Mouse (Mus musculus): ENCODE measurements around the gene Ube2m. TPM values are rescaled to one million over a fixed set of nuclear protein-coding genes. Genes with fewer than 3 reads are reported as not detected.
A peak's percentile ranks its signal among the peaks of the same experiment; 100 is the strongest.

Gene Ube2m
- polyA plus RNA-seq, 1 experiment, result 22.8 TPM

DNA sequence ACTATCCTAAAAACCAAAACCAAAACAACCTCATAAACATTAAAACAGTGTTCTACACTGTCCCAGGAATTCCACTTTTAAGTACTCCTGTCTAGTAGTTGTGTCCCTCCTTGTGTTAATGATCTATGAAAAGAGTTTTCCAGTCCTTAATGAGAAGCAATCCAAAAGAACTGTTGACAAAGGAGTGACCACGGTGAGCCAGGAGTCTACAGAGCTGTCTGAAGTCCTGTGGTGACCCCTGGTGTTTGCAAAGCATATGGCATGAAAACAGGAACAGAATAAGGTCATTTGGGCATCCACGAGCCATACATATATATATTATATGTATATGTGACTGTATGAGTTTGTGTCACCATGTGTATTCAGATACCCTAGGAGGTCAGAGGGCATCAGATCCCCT is 8.0 kb upstream of the Ube2m start:
- TF ChIP-seq GATA1 (IDR thresholded peaks at IDR 0.05; ENCODE audit: low read length) (no peak), TAL1 (IDR thresholded peaks at IDR 0.05; ENCODE audit: low read length) (no peak)
- Histone ChIP-seq H3K4me1 (ENCODE audit: control insufficient read depth) (peaks cover 17% of the 10 kb centered on the region), H3K27me3 (ENCODE audit: control insufficient read depth) (peaks cover 50% of the 10 kb centered on the region), H3K9me3 (ENCODE audit: control insufficient read depth, low read length) (peaks cover 20% of the 10 kb centered on the region), H3K36me3 (ENCODE audit: control insufficient read depth) (no peaks in the 10 kb centered on the region; the same call in 1 of the 2 replicates), H3K4me3 (replicated peaks) (no peak overlapping the region)

DNA sequence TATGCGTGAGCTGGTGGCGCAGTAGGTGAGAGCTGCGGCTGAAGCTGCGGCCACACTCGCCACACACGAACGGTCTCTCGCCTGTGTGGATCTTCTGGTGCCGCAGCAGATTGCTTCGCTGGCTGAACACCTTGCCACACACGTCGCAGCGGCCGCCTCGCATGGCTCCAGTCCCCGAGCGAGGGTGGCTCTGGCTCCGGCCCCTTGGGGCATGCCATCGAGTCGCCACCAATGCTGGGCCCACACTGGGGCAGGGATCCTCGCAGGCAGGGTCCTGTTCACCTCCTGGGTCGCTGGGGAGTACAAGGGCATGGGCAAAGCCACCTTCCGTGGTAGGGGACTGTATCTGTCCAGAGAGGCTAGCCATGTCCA is 6.2 kb upstream of the Ube2m start:
- peaks cover 20% of the 10 kb centered on the region for H3K9me3 ChIP-seq (ENCODE audit: control insufficient read depth, low read length)
- peaks cover 20% of the 10 kb centered on the region for H3K4me1 ChIP-seq (ENCODE audit: control insufficient read depth)
- TF ChIP-seq TAL1 (IDR thresholded peaks at IDR 0.05; ENCODE audit: low read length) (no peak), GATA1 (IDR thresholded peaks at IDR 0.05; ENCODE audit: low read length) (no peak)
- H3K36me3 ChIP-seq (ENCODE audit: control insufficient read depth), result peaks cover 3% of the 10 kb centered on the region
- H3K4me3 ChIP-seq (replicated peaks), result peak overlapping the region; percentile 10
- peaks cover 58% of the 10 kb centered on the region for H3K27me3 ChIP-seq (ENCODE audit: control insufficient read depth)

GRCm38 (mm10) chr7:13043445-13044253 is 5.6 kb upstream of the Ube2m start:
- H3K36me3 ChIP-seq (ENCODE audit: control insufficient read depth), result peaks cover 3% of the 10 kb centered on the region
- peaks cover 26% of the 10 kb centered on the region for H3K4me1 ChIP-seq (ENCODE audit: control insufficient read depth)
- H3K9me3 ChIP-seq (ENCODE audit: control insufficient read depth, low read length), result peaks cover 20% of the 10 kb centered on the region
- H3K4me3 ChIP-seq (replicated peaks), result peak overlapping the region; percentile 22
- H3K27me3 ChIP-seq (ENCODE audit: control insufficient read depth), result peaks cover 58% of the 10 kb centered on the region
- TF ChIP-seq TAL1 (IDR thresholded peaks at IDR 0.05; ENCODE audit: low read length) (no peak), GATA1 (IDR thresholded peaks at IDR 0.05; ENCODE audit: low read length) (no peak)

DNA sequence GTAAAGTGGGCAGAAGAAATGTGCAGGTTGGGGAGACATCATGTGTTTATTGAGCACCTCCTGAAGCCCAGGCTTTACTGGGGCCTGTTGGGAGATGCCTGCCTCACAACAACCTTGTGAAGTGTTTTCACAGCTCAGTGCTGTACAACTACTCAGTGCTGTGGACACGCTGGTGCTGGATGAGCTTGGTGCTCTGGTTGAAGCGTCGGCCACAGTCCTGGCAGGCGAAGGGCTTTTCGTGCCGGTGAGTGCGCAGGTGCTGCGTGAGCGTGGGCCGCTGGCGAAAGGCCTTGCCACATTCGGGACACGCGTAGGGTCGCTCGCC is 5.0 kb upstream of the Ube2m start:
- Histone ChIP-seq H3K4me3 (replicated peaks) (no peak overlapping the region), H3K9me3 (ENCODE audit: control insufficient read depth, low read length) (peaks cover 20% of the 10 kb centered on the region), H3K4me1 (ENCODE audit: control insufficient read depth) (peaks cover 31% of the 10 kb centered on the region), H3K36me3 (ENCODE audit: control insufficient read depth) (peaks cover 3% of the 10 kb centered on the region), H3K27me3 (ENCODE audit: control insufficient read depth) (peaks cover 56% of the 10 kb centered on the region)
- TF ChIP-seq TAL1 (IDR thresholded peaks at IDR 0.05; ENCODE audit: low read length) (no peak), GATA1 (IDR thresholded peaks at IDR 0.05; ENCODE audit: low read length) (no peak)

GRCm38 (mm10) chr7:13042511-13042910 is 4.4 kb upstream of the Ube2m start:
- no peak overlapping the region for H3K4me3 ChIP-seq (replicated peaks)
- peaks cover 31% of the 10 kb centered on the region for H3K4me1 ChIP-seq (ENCODE audit: control insufficient read depth)
- H3K36me3 ChIP-seq (ENCODE audit: control insufficient read depth), result peaks cover 3% of the 10 kb centered on the region
- TF ChIP-seq GATA1 (IDR thresholded peaks at IDR 0.05; ENCODE audit: low read length) (no peak), TAL1 (IDR thresholded peaks at IDR 0.05; ENCODE audit: low read length) (no peak)
- peaks cover 20% of the 10 kb centered on the region for H3K9me3 ChIP-seq (ENCODE audit: control insufficient read depth, low read length)
- H3K27me3 ChIP-seq (ENCODE audit: control insufficient read depth), result peaks cover 56% of the 10 kb centered on the region

DNA sequence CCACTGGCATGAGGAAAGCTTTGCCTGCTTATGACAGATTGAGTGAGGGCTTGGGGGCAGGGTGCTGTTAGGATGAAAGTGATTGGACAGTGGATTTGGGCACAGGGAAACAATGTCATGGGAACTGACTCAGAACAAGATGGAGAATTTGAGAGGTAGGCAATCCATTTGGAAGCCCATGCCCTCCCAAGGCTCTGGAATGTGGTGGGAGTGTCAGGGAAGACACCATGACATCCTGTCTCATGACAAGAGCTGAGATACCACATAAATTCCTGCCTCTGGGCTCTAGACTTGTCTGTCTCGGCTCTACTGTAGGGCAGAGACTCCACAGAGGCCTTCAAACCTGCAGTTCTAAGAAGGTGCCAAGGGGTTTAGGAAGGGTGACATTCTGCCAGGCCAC is 3.2 kb upstream of the Ube2m start:
- H3K4me1 ChIP-seq (ENCODE audit: control insufficient read depth), result peaks cover 43% of the 10 kb centered on the region
- peaks cover 8% of the 10 kb centered on the region for H3K36me3 ChIP-seq (ENCODE audit: control insufficient read depth)
- H3K4me3 ChIP-seq (replicated peaks), result no peak overlapping the region
- TF ChIP-seq TAL1 (IDR thresholded peaks at IDR 0.05; ENCODE audit: low read length) (no peak), GATA1 (IDR thresholded peaks at IDR 0.05; ENCODE audit: low read length) (no peak)
- H3K27me3 ChIP-seq (ENCODE audit: control insufficient read depth), result peaks cover 56% of the 10 kb centered on the region
- peaks cover 20% of the 10 kb centered on the region for H3K9me3 ChIP-seq (ENCODE audit: control insufficient read depth, low read length)

DNA sequence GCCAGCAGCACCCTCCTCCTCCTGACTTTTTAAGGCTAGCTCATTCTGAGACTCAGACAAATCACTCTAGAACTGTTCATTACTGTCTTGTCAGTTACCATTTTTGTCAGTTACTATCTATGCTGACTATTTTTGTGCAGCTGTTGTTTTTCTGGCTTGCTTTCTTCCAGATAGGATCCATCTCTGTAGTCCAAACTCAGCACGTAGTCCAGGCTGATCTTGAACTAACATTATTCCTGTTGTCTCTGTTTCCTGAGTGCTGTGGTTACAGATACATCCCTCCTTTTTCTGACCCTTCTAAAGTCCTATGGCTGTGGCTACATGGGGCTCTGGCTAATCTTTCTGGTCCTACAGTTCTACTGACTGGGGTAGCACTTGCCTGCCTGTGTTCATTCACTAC is 1.1 kb upstream of the Ube2m start:
- H3K4me3 ChIP-seq (replicated peaks), result peak overlapping the region; percentile 85
- H3K4me1 ChIP-seq (ENCODE audit: control insufficient read depth), result peaks cover 57% of the 10 kb centered on the region

GRCm38 (mm10) chr7:13038621-13039169 is 620 bp upstream of the Ube2m start:
- H3K27me3 ChIP-seq (ENCODE audit: control insufficient read depth), result peaks cover 34% of the 10 kb centered on the region
- TF ChIP-seq TAL1 (IDR thresholded peaks at IDR 0.05; ENCODE audit: low read length) (no peak), GATA1 (IDR thresholded peaks at IDR 0.05; ENCODE audit: low read length) (no peak)
- H3K4me1 ChIP-seq (ENCODE audit: control insufficient read depth), result peaks cover 57% of the 10 kb centered on the region
- H3K4me3 ChIP-seq (replicated peaks), result peak overlapping the region; percentile 85
- H3K36me3 ChIP-seq (ENCODE audit: control insufficient read depth), result peaks cover 29% of the 10 kb centered on the region
- H3K9me3 ChIP-seq (ENCODE audit: control insufficient read depth, low read length), result peaks cover 11% of the 10 kb centered on the region

More for the DNA sequence above, 1.1 kb upstream of the Ube2m start:
- H3K36me3 ChIP-seq (ENCODE audit: control insufficient read depth), result peaks cover 24% of the 10 kb centered on the region
- H3K27me3 ChIP-seq (ENCODE audit: control insufficient read depth), result peaks cover 39% of the 10 kb centered on the region
- no peak for TF ChIP-seq TAL1 (IDR thresholded peaks at IDR 0.05; ENCODE audit: low read length)
- TF ChIP-seq GATA1 (IDR thresholded peaks at IDR 0.05; ENCODE audit: low read length), result no peak
- H3K9me3 ChIP-seq (ENCODE audit: control insufficient read depth, low read length), result peaks cover 16% of the 10 kb centered on the region

GRCm38 (mm10) chr7:13037366-13037765 is 709 bp downstream of the Ube2m start:
- peaks cover 42% of the 10 kb centered on the region for H3K36me3 ChIP-seq (ENCODE audit: control insufficient read depth)
- TF ChIP-seq GATA1 (IDR thresholded peaks at IDR 0.05; ENCODE audit: low read length) (no peak), TAL1 (IDR thresholded peaks at IDR 0.05; ENCODE audit: low read length) (no peak)
- peaks cover 21% of the 10 kb centered on the region for H3K27me3 ChIP-seq (ENCODE audit: control insufficient read depth)
- peaks cover 60% of the 10 kb centered on the region for H3K4me1 ChIP-seq (ENCODE audit: control insufficient read depth)
- H3K4me3 ChIP-seq (replicated peaks), result peak overlapping the region; percentile 85
- no peaks in the 10 kb centered on the region for H3K9me3 ChIP-seq (ENCODE audit: control insufficient read depth, low read length)
